Mouse (Mus musculus): Measurements from ENCODE around the gene Slc26a5. TPM values are rescaled to one million over a fixed set of nuclear protein-coding genes. Genes with fewer than 3 reads are reported as not detected.

Gene Slc26a5
- not detected for total RNA-seq (2021)
- long read RNA-seq, experiment 1, result 0 reads
- long read RNA-seq, experiment 2, result 0 reads

DNA sequence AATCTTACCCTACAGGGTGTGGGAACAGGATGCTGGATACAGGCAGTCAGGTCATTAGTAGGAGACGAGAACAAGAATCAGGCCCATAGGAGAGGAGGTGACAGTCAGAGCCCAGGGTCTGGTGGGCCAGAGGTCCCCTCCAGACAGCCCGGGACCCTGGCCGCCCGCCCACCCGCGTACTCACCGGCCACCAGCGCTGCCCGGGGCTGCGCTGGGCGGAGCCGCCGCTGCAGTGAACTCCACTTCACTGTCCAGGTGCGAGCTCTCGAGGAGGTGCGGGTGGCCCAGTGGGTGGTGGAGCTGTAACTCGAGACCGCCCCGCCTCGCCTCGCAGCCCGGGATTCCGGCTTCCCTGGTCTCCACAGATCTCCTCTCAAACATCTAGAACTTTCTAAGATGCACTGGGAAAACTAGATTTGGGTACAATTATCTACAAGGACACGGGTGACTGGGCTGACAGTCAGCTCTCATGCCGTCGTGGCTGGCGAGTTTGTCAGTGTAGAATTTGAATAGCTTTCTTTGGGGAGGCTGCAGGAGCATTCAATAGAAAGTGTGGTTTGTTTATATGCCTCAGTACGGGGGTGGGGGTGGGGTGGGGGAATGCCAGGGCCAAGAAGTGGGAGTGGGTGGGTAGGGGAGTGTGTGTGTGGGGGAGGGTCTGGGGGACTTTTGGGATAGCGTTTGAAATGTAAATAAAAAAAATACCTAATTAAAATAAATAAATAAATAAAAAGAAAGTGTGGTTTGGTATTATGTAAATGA is at the start of gene Slc26a5:
TSS of gene Slc26a5 (minus strand) at position 259 of the 762 bp plus-strand sequence.
- DNase-seq, result no peak

DNA sequence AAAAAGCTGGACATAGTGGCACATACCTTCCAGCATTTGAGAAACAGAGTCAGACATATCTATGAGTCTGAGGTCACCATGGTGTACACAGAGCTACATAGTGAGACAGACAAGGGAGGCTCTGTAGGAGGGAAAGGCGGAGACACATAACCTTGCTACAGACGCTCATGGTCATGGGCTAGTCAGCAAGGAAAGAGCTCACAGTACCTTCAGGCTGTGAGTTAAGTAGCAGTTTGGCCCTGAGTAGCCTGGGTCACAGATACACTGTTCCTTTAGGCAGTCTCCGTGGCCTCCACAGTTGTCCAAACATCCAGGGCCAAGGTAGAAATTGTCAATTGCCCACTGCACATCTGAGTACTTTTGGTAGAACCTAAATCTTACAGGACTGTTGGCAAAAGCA is 49.4 kb upstream of the Slc26a5 start:
- no peak for DNase-seq

DNA sequence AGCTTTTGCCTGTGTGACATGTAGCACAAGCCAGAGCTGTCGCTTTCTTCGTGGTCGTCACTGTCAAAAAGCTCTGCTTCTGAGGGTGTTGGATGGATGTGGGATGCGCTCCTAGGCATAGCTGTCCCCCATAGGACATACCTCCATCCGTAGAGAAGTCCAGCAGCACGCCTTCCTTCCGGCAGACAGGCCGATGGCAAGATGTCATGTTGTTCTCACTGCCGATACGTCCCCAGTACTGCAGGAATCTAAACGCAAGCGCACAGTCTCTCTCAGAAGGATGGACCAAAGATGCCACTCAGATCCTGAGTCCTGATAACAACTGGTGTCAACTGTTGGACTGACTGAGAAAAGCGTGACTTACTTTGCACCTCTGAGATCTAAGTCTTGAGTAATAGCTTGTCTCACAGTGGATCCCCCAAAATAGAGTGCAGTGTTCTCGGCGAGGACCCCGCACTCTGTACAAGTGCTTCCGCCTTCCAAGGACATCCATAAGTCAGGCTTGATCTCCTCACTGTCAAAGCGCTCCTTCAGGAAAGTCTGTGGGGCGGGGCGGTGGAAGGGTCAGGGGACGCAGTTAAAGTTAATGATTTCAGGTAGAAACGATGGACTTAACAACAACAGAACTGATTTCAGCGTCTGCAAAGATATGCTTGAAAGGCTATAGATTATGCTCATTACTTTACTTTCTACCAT is 47.6 kb upstream of the Slc26a5 start:
- DNase-seq, result no peak

DNA sequence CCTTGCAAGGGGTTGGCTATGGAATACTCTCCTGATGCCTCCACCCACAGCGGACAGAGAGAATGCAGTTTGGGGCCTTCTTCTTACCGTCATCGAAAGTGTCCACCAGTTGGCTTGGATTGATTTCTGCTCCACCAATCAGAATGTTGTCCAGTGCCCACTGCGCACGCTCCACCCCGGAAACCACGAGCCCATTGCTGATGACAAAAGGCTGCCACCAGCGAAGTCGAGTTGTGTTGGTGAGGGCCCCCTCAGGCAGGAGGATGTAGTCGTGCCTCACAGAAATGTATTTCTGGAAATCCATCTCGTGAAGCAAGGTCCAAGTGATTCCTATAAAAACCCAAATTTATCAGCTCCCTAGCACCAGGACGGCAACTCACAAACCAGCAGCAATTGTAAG is 45.3 kb upstream of the Slc26a5 start:
- DNase-seq, result no peak

DNA sequence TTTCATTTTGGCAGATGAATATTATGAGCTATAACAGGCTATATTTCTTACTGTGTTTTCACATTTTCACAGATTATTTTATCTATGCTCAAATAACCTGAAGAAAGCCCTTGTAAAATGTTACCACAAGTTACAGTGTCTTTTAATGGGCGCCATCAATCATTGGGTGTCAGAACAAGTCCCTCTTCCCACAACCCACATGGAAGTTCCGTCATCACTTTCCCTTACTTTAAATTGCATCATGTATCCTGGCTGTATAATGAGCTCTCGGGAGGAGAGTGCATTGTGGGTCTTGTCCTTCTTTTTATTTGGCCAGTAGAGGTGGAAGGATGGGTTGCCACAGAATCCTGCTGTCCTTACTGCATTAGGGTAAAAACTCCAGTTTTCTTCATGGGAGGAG is 44.3 kb upstream of the Slc26a5 start:
- no peak for DNase-seq

DNA sequence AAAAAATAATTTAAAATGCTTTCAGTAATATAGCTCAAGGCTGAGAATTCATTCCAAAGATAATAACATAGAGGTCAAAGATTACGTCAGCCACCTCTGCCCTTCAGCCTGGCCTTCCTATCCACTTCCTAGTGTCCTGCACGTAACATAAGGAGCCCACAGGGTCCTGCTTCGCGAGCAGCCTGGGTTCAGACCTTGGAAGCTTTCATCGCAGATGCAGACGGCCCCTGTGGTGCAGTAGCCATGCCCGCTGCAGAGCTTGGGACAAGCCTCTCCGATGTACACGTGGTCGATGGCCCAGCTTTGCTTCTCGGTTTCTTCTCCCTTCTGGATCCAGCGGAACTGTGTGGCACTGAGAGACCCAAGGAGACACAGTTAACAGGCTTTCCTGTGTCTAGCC is 36.0 kb upstream of the Slc26a5 start:
- no peak for DNase-seq

DNA sequence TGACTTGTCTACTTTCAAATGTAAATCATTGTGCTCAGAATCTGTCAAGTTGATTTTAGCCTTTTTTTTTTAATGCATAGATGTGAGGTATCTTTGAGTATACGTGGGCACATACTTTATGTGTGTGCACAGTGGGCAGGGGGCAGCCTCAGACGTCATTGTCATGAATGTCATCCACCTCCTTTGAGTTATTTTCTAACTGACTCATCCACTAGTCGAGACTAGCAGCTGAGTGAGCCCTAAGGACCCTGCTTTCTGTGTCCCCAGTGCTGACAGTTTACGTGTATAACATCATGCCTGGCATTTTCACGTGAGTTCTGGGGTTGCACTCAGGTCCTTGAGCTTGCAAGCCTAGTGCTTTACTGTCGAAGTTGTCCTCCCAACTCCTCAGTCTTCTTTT is 35.5 kb upstream of the Slc26a5 start:
- no peak for DNase-seq

DNA sequence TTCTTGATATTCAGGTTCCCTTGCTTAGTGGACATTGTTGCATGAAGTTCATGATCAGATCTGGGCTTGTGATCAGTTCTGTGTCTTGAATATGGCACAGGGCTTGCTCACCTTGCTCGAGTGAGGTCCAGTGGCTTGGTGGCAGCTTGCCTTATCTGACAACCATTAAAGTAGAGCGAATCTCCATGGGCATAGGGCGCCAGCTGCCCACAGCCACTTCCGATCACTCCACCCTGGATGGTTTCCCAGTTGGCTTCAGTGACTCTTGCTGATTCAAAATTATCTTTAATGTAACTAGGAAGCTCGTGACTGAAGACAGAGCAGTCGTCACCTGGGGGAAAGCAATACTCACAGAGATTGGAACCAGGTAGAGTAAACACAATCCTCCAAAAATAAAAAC is 33.5 kb upstream of the Slc26a5 start:
- no peak for DNase-seq

DNA sequence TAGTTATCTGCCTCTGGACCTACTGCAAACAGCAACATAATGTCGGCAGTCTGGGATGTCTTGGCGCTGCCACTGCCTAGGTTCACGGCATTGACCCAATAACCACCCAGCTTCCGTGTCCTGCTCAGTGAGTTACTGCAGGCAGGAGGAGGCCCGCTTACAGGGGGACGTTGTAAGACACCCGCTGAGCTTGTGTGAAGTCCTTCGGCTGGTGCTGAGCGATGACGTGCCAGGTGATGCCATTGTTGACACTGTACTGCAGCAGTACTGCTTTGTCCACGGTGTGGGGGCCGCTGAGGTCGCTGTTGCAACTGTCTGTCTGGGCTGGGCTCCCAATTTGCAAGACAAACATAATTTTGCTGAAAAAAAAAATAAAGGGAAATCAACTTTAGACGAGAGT is 31.2 kb upstream of the Slc26a5 start:
- DNase-seq, result no peak

DNA sequence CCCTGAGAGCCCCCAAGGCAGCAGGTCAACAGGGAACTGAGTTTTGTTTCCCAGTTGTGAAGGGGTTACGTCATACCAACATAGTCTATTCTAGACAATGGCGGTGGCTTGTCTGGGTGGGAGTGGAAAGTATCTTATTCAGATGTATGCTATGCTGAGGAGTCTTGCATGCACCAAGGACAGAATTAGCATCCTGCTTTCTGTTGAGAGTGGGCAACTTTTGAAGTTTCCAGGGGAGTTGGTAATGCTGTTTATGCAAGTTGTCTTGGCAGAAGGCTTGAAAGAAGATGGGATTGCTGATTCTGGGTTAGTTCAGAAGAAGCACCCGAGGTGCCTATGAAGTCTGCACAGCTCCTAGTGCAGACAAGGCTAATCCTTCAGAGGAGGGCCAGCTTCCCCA is 28.8 kb upstream of the Slc26a5 start:
- DNase-seq, result no peak

DNA sequence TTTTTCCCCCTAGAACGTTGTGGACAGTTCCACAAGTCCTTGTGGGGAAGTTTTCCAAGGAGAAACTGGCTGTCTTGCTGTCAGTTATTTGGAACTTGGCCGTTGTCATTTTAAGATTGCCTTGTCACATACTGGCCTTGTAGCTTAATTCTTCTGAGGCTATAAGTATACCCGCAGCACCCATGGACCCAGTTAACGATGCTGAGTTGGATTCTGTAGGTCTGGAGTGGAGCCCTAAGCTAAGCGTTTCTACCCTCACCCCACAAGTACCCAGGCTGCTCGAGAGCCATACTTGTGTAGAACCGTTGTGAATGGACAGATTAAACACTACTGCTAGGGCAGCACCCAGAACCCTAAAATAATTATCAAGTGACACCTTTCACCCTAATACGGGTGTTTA is 1.3 kb upstream of the Slc26a5 start:
- DNase-seq, result no peak

DNA sequence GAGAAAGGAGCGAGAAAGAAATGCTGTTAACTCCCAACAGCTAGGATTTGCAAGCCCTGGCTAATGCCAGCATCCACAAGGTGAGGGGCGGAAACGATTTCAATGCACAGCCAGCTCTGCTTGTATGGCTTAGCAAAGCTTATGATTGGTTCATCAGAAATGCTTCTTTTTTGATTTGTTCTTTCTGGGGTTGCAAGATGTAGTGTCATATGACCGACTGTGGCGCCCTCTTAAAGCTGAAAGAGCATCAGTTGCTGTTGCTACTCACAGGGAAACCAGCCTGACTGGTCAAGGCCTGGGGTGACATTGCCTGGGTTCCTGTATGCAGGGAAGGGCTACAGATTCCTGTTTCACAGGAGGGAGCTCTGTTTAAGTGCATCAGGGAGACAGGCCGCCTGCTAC is 908 bp upstream of the Slc26a5 start:
- DNase-seq, result no peak

DNA sequence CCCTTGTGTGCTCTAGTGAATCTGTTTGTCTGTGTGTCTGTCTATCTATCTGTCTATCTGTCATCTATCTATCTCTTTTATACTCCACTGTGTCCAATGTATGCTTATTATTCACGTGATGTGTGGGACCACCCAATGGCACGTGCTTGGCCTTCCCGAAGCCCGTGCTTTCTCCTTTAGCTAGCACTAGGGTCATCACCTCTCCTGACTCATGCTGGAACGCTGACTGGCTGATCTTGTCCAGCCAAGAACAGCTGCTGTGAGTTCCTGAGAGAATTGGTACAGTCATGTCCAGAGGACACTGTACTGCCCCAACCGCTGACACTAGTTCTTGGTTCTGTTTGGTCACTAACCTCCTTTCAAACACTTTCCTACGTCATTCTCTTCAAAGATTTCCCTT is 6.8 kb downstream of the Slc26a5 start:
- no peak for DNase-seq

DNA sequence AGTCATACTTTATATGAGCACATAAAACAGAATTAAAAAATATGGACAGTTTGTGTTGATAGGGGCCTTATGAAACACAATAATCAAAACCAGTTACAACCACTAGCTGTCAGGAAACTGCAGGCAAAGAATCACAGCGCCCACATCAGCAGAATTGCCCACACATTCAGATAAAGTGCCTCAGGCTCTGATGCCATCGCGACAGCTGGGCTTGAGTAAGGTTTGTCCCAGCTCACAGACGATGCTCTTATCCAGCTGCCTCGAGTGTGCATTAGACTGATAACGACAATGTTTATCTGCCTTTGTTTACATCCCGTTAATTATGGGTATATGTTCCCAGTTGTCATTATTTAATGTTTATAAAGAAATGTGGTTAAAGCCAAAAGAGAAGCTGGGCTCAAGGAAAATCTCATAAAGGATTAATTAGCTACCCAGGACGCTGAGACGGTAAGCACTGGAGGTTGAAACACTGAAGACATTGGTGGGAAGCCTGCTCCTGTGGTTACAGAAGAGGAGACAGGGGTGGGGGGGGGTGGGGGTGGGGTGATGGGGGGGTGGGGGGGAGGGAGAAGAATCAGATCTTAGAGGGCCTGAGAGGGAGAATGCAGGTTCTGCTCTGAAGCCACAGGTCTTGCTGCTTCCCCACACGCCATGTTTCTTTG is 13.6 kb downstream of the Slc26a5 start:
- no peak for DNase-seq

DNA sequence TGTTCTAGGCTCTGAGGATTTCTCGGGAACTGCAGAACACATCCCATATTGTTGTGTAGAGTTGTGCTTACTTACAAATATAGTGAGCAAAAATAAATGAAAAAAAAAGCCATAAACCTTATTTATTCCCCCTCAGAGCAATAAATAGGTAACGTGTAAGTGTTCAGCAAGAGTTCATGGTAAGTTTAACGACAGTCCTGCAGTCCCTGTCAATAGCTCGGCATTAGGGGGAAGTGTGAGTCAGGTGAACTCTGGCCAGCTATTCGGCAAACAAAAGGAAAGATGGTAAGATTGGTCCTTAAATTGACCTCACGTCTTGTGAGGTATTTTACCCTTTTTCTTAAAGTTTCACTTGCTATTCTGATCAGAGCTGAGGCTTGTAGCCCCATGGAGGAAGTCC is 18.0 kb downstream of the Slc26a5 start:
- no peak for DNase-seq

DNA sequence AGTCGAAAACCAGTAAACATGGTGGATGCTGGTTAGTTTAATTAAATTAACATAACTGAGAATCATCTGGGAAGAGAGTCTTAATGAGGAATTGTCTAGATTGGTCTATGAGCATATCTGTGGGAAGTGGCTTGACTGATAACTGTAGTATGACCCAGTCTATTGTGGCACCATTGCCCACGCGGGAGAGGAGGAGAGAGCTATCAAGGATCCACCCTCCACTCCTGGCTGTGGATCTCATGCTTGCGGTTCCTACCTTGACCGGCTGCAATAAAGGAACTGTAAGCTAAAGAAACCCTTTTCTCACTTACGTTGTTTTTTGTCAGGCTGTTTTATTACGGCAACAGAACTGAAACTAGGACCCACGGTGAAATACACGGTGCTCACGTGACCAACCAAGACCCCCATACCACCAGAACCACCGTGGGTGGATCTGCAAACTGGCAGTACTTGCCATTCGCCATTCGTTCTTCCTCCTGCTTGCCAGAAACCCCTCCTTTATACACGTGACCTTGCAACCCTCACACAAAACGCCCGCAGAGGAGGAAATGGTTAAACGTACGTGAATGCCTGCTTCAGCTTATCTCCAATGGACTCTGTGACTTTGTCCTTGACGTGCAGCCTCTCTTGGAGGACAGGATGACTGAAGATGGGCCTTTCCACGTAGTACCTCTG is 18.7 kb downstream of the Slc26a5 start:
- DNase-seq, result no peak

DNA sequence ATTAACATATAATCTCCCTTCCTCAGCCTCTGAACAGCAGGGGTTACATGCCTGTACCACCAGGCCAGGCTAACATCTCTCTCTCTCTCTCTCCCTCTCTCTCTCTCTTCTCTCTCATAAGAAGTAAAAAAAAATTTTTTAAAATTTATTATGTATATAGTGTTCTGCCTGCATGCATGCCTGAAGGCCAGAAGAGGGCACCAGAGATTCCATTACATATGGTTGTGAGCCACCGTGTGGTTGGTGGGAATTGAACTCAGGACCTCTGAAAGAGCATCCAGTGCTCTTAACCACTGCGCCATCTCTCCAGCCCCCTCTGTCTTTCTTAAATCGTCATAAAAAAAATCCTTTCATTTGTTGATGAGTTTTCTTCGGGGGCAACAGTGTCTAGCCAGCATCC is 20.7 kb downstream of the Slc26a5 start:
- DNase-seq, result no peak

DNA sequence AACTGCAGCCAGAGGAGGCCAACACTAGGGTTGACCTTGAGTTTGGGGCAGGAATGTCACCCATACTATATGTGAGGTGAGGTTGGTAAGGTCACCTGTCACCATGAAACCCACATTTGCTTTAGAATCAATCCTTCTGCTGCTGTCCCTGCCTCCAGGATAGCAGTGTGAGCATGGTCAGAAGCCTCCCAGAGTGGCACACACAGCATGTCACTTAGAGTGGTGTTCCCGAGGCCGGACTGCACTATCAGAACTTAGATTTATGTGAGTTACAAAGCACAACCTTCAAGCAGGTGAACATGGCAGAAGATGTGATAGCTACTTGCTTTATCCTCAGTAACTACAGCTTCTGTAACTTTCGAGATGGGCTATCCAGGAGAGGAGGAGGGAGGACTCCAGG is 33.6 kb downstream of the Slc26a5 start:
- DNase-seq, result no peak

DNA sequence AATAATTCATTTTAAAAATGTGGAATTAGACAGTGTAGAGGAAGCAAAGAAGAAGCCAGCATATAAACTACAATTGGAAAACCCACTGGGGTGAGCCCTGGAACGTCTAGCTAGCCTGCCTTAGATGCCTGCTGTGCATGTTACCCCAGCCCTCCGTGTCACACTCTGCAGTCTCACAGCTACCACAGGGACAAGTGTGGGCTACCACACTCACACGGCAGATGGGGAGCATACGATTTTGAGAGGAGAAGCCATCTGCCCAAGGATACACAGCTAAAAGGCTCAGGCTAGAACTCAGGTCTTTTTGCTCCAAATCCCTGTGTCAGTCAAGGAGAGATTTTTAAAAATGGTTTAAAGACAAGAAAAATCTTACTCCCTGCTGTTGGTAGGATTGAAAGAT is 36.5 kb downstream of the Slc26a5 start:
- no peak for DNase-seq

DNA sequence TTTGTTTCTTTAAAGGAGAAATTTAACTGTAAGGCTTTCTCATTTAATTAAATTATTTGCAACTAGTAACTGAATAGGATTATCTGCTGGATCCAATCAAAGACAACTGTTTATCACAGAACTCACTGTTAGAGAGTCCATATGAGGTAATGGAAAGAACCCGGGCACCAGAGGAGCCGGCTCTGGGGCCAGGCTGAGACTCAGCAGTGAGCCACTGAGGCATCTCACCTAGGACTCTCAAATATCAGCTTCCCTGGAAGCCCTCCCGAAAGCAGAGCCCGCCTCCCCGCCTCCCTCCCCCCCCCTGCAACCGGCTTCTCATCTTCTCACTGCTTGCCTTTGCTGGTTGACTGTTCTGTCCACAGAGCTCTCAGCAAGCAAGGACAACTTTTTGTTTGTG is 37.8 kb downstream of the Slc26a5 start:
- no peak for DNase-seq

DNA sequence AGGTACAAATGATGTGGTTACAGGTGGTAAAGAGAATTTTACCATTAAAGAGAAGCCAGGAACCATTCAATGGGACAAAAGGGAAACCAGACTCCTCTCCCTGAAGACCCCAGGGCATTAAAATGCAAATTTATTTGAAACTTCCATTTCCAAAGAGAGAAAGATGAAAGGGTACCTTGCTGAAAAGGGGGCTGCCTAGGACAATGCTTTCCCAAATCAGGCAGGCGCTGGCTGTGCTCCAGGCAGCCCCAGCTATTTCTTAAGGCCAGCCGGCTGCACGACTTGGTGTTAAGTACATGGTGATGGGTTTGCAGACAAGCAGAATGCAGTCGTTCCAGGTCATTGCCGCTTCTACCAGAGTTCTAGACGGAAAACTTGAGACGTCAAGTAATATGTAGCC is 39.0 kb downstream of the Slc26a5 start:
- no peak for DNase-seq

DNA sequence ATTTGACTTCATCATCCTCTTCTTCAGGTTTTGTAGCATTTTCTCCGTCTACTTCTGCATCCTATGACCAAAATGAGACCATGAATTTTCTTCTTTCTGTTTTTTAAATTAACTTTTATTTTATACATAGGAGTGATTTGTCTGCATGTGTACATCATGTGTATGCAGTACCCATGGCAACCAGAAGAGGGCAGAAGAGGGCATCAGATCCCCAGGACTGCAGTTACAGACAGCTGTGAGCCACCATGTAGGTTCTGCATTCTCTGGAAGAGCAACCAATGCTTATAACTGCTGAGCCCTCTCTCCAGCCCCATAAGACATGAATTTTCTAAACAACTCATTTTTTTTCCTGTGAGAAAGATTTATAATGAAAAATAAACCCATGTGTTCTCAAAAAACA is 51.4 kb downstream of the Slc26a5 start:
- no peak for DNase-seq

DNA sequence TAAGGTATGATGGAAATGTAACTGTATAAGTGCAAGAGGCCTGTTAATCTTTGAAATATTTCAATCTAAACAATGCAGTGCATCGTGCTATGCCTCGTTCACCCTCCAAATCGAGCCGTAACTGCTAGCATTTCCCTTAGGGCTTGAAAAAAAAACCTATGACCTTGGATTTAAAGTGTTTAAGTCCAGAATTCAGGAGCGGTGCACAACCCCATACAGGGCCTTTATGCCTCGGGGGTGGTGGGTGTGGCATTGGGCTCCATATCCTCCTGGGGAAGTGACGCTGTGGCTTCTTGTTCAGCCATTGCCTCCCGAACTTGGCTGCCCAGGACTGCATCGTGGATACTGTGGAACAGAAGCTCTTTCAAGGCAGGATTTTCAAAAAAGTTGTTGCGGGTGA is 54.5 kb downstream of the Slc26a5 start:
- DNase-seq, result no peak
